Mouse (Mus musculus): ENCODE data around the gene Ttc7. TPM values are rescaled to one million over a fixed set of nuclear protein-coding genes. Genes with fewer than 3 reads are reported as not detected.

Ttc7 gene
- polyA plus RNA-seq (2016; fragmentation: Nextera tagmentation; extraction: Ambion mirVana) = 3.5 and 3.8 TPM in 2 replicates

DNA sequence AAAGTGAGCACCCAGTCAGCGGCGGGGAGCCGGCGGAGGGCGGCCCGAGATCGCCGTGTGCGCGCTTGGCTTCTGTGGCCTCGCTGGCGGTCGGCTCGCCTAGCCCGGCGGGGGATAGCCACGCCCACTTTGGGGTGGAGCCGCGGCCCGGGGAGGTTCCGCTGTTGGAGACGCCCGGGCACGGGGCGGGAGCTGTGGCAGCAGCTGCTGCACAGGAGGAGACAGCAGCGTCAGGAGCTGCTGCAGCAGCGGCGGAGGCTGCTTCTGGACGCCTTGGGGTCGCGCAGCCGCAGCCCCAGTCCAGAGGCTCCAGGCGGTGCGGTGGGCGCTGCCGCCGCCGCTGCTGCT, at the start of gene Ttc7:
TSS of gene Ttc7 (plus strand) at position 181 of the 348 bp plus-strand sequence.
- under 1% methylated on average over 29 of the region's 38 CpGs for WGBS
- peaks cover 59% of the 10 kb centered on the region for H3K27me3 ChIP-seq

GRCm38 (mm10) chr17:87235019-87235418, 47.7 kb upstream of the Ttc7 start:
- 91% methylated on average over 6 of the region's 6 CpGs for WGBS
- Histone ChIP-seq H3K27me3 (no peaks in the 10 kb centered on the region), H3K9me3 (no peaks in the 10 kb centered on the region; the same call in 1 of the 2 replicates), H3K27ac (no peak overlapping the region), H3K4me1 (peaks cover 15% of the 10 kb centered on the region), H3K36me3 (replicated peaks) (no peaks in the 10 kb centered on the region), H3K9ac (no peak overlapping the region), H3K4me3 (replicated peaks) (no peak overlapping the region), H3K4me2 (no peak overlapping the region)
- no peak for ATAC-seq (ENCODE audit: low FRiP score)

More for the DNA sequence above, at the start of gene Ttc7:
- Histone ChIP-seq H3K9ac (peak within 1 kb of the TSS; percentile 82), H3K4me3 (replicated peaks) (peak within 1 kb of the TSS; percentile 75), H3K4me1 (peaks cover 28% of the 10 kb centered on the region), H3K4me2 (peak within 1 kb of the TSS; percentile 98), H3K36me3 (replicated peaks) (no peaks in the 10 kb centered on the region), H3K9me3 (no peaks in the 10 kb centered on the region), H3K27ac (peak within 1 kb of the TSS; percentile 82)
- ATAC-seq (ENCODE audit: low FRiP score) = peak; percentile 95

DNA sequence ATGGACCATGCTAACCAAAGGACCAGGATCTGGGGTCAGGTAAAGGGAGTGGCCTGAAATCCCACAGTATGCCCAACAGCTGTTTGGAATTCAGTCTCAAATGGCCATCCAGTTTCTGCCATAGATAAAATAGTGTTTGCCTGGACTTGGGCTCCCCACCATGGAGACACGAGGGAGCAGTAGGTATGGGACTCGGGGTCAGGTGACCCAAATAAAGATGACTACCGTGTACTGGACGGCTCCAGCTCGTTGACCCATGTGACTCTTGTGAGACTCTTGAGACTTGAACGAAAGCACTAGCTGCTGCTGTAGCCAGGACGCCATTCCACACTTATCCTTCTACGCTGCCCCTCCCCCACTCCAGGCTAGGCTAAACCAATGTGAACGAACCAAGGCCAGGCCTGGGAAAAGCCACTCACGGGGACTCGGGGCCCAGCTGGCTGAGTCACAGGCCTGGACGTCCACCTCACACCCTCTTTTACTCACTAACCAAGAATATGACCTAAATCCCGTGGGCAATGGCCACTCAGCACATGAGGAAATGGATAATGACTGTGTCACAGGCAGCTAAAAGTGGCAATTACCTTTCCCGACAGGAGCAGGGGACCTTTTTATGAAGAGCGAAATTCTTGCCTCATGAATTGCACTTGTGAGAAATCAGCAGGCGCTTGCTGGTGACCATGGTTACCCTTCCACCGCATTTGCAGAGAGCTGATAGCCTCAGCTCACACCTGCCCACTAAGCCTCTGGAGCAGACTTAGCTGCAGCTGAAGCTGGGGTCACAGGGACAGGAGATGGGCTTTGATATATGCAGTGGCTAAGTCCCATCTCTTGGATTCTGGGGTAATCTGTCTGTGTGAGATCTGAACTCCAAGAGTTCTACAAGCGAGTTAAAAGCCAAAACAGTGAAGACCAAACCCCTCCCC, 45.7 kb upstream of the Ttc7 start:
- H3K27ac ChIP-seq = peak overlapping the region; percentile 54; the same call in 1 of the 2 replicates
- no peak overlapping the region for H3K9ac ChIP-seq
- WGBS = 58% methylated on average over 18 of the region's 18 CpGs
- peak; percentile 84 for ATAC-seq (ENCODE audit: low FRiP score)
- H3K9me3 ChIP-seq = no peaks in the 10 kb centered on the region; the same call in 1 of the 2 replicates
- no peaks in the 10 kb centered on the region for H3K27me3 ChIP-seq
- no peak overlapping the region for H3K4me3 ChIP-seq (replicated peaks)
- H3K4me2 ChIP-seq = no peak overlapping the region
- H3K4me1 ChIP-seq = peaks cover 15% of the 10 kb centered on the region
- H3K36me3 ChIP-seq (replicated peaks) = no peaks in the 10 kb centered on the region

- no peak overlapping the region for H3K27ac ChIP-seq
- H3K9ac ChIP-seq = no peak overlapping the region
- WGBS = 81% methylated on average over 11 of the region's 11 CpGs
- no peak overlapping the region for H3K4me3 ChIP-seq (replicated peaks)
- H3K36me3 ChIP-seq (replicated peaks) = no peaks in the 10 kb centered on the region
- no peaks in the 10 kb centered on the region for H3K27me3 ChIP-seq
- H3K4me2 ChIP-seq = no peak overlapping the region
- H3K9me3 ChIP-seq = no peaks in the 10 kb centered on the region; the same call in 1 of the 2 replicates
- H3K4me1 ChIP-seq = peaks cover 15% of the 10 kb centered on the region
- ATAC-seq (ENCODE audit: low FRiP score) = no peak
Observed at GRCm38 (mm10) chr17:87237826-87238225, 44.9 kb upstream of the Ttc7 start.

GRCm38 (mm10) chr17:87246103-87246502, 36.6 kb upstream of the Ttc7 start:
- no peak overlapping the region for H3K4me2 ChIP-seq

DNA sequence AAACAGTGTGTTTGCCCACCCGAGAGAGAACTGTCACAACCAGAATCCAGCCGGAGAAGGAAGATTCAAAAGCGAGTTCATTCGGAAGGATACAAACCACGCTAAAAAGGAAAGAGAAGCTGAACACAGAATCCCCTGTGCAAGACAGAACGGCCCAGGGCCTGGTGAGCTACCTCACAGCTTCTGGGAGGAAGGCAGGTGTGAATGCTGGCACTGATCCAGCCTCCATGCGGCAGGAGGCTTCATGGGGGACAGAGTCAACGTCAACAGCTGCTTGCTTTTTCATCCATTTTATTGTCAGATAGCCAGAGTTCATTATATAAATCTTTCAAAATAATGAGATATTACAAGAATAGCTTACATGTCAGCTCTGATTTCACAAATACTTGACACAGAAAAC, 28.3 kb upstream of the Ttc7 start:
- no peaks in the 10 kb centered on the region for H3K4me1 ChIP-seq
- no peak overlapping the region for H3K4me2 ChIP-seq
- no peak for ATAC-seq (ENCODE audit: low FRiP score)
- peaks cover 56% of the 10 kb centered on the region for H3K36me3 ChIP-seq (replicated peaks)
- 82% methylated on average over 8 of the region's 8 CpGs for WGBS
- no peaks in the 10 kb centered on the region for H3K9me3 ChIP-seq
- H3K9ac ChIP-seq = no peak overlapping the region
- no peaks in the 10 kb centered on the region for H3K27me3 ChIP-seq
- no peak overlapping the region for H3K27ac ChIP-seq
- no peak overlapping the region for H3K4me3 ChIP-seq (replicated peaks)

More at GRCm38 (mm10) chr17:87246103-87246502, 36.6 kb upstream of the Ttc7 start:
- no peaks in the 10 kb centered on the region for H3K27me3 ChIP-seq
- WGBS = 80% methylated on average over 9 of the region's 9 CpGs
- no peak for ATAC-seq (ENCODE audit: low FRiP score)
- no peak overlapping the region for H3K4me3 ChIP-seq (replicated peaks)
- no peaks in the 10 kb centered on the region for H3K4me1 ChIP-seq
- no peaks in the 10 kb centered on the region for H3K9me3 ChIP-seq
- H3K27ac ChIP-seq = no peak overlapping the region
- no peaks in the 10 kb centered on the region for H3K36me3 ChIP-seq (replicated peaks)
- H3K9ac ChIP-seq = no peak overlapping the region

GRCm38 (mm10) chr17:87255672-87256071, 27.0 kb upstream of the Ttc7 start:
- no peak overlapping the region for H3K9ac ChIP-seq
- H3K27ac ChIP-seq = no peak overlapping the region
- no peak overlapping the region for H3K4me3 ChIP-seq (replicated peaks)
- H3K36me3 ChIP-seq (replicated peaks) = peaks cover 69% of the 10 kb centered on the region
- WGBS = 93% methylated on average over 16 of the region's 16 CpGs
- no peak overlapping the region for H3K4me2 ChIP-seq
- no peaks in the 10 kb centered on the region for H3K27me3 ChIP-seq
- no peak for ATAC-seq (ENCODE audit: low FRiP score)
- no peaks in the 10 kb centered on the region for H3K9me3 ChIP-seq
- H3K4me1 ChIP-seq = no peaks in the 10 kb centered on the region

DNA sequence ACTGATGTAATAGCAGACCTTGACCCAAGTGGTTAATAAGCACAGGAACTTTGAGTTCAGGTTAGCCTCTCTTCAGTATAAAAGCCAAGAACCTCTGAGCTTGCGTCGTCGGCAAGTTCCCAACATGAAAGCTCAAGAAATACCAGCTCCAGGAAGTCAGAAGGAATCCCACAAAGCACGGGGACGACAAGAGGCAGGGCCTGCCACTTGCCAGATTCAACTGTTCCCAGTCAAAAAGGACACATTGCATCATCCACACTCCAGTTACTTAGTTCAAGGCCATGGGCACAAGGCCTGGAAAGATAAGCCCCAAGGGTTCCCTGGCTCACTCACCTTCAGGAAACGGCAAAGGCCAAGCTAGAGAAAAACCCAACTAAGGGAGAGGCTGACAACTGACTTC, 19.3 kb upstream of the Ttc7 start:
- 94% methylated on average over 6 of the region's 6 CpGs for WGBS
- Histone ChIP-seq H3K36me3 (replicated peaks) (peaks cover 37% of the 10 kb centered on the region), H3K4me1 (peaks cover 12% of the 10 kb centered on the region), H3K9me3 (no peaks in the 10 kb centered on the region), H3K9ac (no peak overlapping the region), H3K4me3 (replicated peaks) (no peak overlapping the region), H3K4me2 (no peak overlapping the region), H3K27me3 (peaks cover 8% of the 10 kb centered on the region; the same call in 1 of the 2 replicates), H3K27ac (no peak overlapping the region)
- ATAC-seq (ENCODE audit: low FRiP score) = no peak

- H3K4me2 ChIP-seq = peak overlapping the region; percentile 87
- peaks cover 30% of the 10 kb centered on the region for H3K36me3 ChIP-seq (replicated peaks)
- peak overlapping the region; percentile 89; the same call in 1 of the 2 replicates for H3K9ac ChIP-seq
- WGBS = 94% methylated on average over 11 of the region's 11 CpGs
- no peak for ATAC-seq (ENCODE audit: low FRiP score)
- H3K27me3 ChIP-seq = peaks cover 13% of the 10 kb centered on the region; the same call in 1 of the 2 replicates
- no peak overlapping the region for H3K27ac ChIP-seq
- H3K4me1 ChIP-seq = peaks cover 12% of the 10 kb centered on the region
- H3K4me3 ChIP-seq (replicated peaks) = peak overlapping the region; percentile 85
- H3K9me3 ChIP-seq = no peaks in the 10 kb centered on the region
Observed at GRCm38 (mm10) chr17:87264054-87264830, 18.4 kb upstream of the Ttc7 start.

DNA sequence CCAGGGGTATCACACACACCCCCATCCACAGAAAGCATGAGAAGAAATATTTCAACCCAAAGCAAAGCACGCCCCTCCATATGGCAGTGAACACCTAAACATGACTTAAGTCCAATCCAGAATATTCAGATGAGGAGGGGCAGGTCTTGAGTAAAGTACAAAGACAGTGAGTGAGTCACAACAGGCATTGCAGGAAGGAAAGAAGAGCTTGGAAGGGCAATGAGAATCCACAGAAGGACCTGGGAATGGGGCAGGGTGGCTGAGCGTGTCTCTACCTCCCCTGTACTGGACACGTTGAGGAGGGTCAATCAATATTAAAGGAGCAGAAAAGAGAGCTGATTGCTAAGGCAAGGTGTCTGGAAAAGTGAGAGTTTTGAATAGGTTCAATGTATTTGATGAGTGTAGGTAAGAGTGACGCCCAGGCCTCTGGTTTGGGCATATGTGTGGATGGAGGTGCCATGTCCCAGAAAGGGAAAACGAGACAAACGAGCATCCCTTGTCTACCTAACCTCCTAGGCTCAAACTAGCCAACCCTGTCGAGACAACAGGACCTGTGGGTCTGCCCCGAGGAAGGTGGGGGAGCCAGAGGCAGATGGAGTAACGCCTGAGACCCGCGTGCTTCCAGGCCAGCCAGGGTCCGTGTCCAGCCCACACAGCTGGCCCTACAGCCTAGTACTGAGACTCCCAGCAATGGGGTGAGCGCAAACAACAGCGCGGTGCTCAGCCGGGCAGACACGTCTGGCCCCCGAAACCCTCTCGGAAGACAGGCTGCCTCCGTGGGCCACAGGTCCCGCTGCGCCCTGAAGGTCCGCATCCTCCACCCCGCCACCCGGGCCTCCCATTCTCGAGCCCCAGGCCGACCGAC, 17.5 kb upstream of the Ttc7 start:
- WGBS = 7% methylated on average over 28 of the region's 28 CpGs

DNA sequence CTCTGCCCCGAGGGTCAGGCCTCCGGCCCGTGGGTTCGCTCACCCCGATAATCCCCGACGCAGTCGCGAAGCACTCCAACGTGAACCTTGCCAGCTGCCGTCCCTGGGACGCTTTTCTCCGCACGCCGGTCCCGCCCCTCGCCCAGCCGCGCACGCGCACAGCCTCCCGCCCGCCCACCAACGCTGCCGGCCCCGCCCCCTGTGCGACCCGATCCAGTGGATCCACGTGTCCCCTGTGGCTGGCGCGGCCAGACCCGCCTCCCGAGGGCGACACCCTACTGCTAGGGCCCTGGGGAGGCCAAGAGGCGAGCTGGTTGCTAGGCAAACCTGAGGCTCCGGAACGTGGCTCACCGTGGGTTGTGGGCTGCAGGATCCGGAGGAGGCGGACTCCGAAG, 16.9 kb upstream of the Ttc7 start, which contains the start of gene Mcfd2:
TSS of gene Mcfd2 (minus strand) at position 144 of the 395 bp plus-strand sequence.
- H3K4me3 ChIP-seq (replicated peaks) = peak within 1 kb of the TSS; percentile 85
- peaks cover 13% of the 10 kb centered on the region; the same call in 1 of the 2 replicates for H3K27me3 ChIP-seq
- H3K4me1 ChIP-seq = peaks cover 12% of the 10 kb centered on the region
- peak; percentile 92 for ATAC-seq (ENCODE audit: low FRiP score)
- under 1% methylated on average over 41 of the region's 41 CpGs for WGBS
- H3K9ac ChIP-seq = peak within 1 kb of the TSS; percentile 89
- H3K4me2 ChIP-seq = peak within 1 kb of the TSS; percentile 87
- H3K36me3 ChIP-seq (replicated peaks) = peaks cover 15% of the 10 kb centered on the region
- H3K27ac ChIP-seq = peak within 1 kb of the TSS; percentile 46; the same call in 1 of the 2 replicates
- H3K9me3 ChIP-seq = no peaks in the 10 kb centered on the region

More for the DNA sequence above, 17.5 kb upstream of the Ttc7 start:
- Histone ChIP-seq H3K4me1 (peaks cover 12% of the 10 kb centered on the region), H3K4me2 (peak overlapping the region; percentile 87), H3K9ac (peak overlapping the region; percentile 89), H3K4me3 (replicated peaks) (peak overlapping the region; percentile 85), H3K27me3 (peaks cover 13% of the 10 kb centered on the region; the same call in 1 of the 2 replicates), H3K36me3 (replicated peaks) (peaks cover 21% of the 10 kb centered on the region), H3K27ac (0 out of 2 replicates have a peak overlapping the region, but pooled peaks have one; percentile 31), H3K9me3 (no peaks in the 10 kb centered on the region)
- ATAC-seq (ENCODE audit: low FRiP score) = peak; percentile 76

All from forebrain, embryonic 12.5 days (tissue).